In genomic region chr16:90315881-90316280, GRCm38 (mm10) we compare ENCODE assay signal across 22 mouse cellular contexts.
"Had no signal": no experiment of that assay in that cellular context is flagged by ENCODE, and none has a peak within 500 bp of the region (broad histone marks: within the 10 kb centered on the region; RNA-seq: fewer than 3 reads in every experiment).

No protein-coding gene starts in this region.

- H3K27ac ChIP-seq: kidney, postnatal 0 days; layer of hippocampus, adult 2 months; limb, embryonic 10.5 days; limb, embryonic 13.5 days; liver, embryonic 12.5 days; liver, embryonic 15.5 days; lung, embryonic 15.5 days; midbrain, embryonic 13.5 days; neural tube, embryonic 12.5 days; neural tube, embryonic 15.5 days; stomach, postnatal 0 days had no signal

- H3K4me1 ChIP-seq: limb, embryonic 13.5 days; liver, embryonic 12.5 days; liver, embryonic 15.5 days; midbrain, embryonic 13.5 days; neural tube, embryonic 12.5 days; neural tube, embryonic 15.5 days had no signal

- H3K4me3 ChIP-seq: layer of hippocampus, adult 2 months; limb, embryonic 10.5 days; limb, embryonic 13.5 days; liver, embryonic 12.5 days; liver, embryonic 15.5 days; lung, embryonic 15.5 days; midbrain, embryonic 13.5 days; neural tube, embryonic 12.5 days; neural tube, embryonic 15.5 days had no signal

- ATAC-seq: liver, embryonic 12.5 days; midbrain, embryonic 13.5 days; midbrain, embryonic 16.5 days had no signal

- DNase-seq: kidney, adult 18-20 months; kidney, postnatal 25 days; layer of hippocampus, adult 9-11 months; liver; lung, adult 18-20 months; lung, postnatal 10 days; lung, postnatal 36 days; retina, postnatal 1 day; right cerebral cortex, postnatal 25 days; thymus, postnatal 25 days had no signal
